Mouse (Mus musculus) E14TG2a.4 (cell line): ENCODE data around the gene Plxnb2.

Experiments used
- H3K27me3 ChIP-seq: 2 replicates; pipeline ENCODE4 v1.6.1; 2014; ENCODE audit warnings: low read length, control low read depth; ENCODE audit not compliant: insufficient read depth
- H3K36me3 ChIP-seq: 2 replicates; pipeline ENCODE4 v1.6.1; 2014; ENCODE audit warnings: low read length, control low read depth; ENCODE audit not compliant: insufficient read depth
- H3K4me1 ChIP-seq: replicated peaks from 2 replicates; pipeline ENCODE4 v1.6.1; 2014; ENCODE audit warnings: low read depth, low read length, control low read depth
- H3K4me3 ChIP-seq: replicated peaks from 2 replicates; pipeline ENCODE4 v1.5.1; 2014; ENCODE audit warnings: mild to moderate bottlenecking, low read length
- H3K9me3 ChIP-seq: 2 replicates; pipeline ENCODE4 v1.6.1; 2014; ENCODE audit warnings: low read length, control low read depth
- CTCF ChIP-seq: conservative IDR thresholded peaks from 2 replicates; pipeline ENCODE4 v1.5.1; 2014; ENCODE audit warnings: low read length
- NANOG ChIP-seq: IDR thresholded peaks from 2 replicates; pipeline ENCODE4 v1.6.1; 2014; ENCODE audit warnings: borderline replicate concordance, low read length, mixed read lengths
- POU5F1 ChIP-seq: IDR thresholded peaks from 2 replicates; pipeline ENCODE4 v1.6.1; 2014; ENCODE audit warnings: low read length, borderline replicate concordance

The Plxnb2 gene

GRCm38 (mm10) chr15:89141443-89141842 lies 39.1 kb downstream of the Plxnb2 start:
- Histone ChIP-seq H3K4me1 (peaks cover 38% of the 10 kb centered on the region), H3K27me3 (peaks cover 83% of the 10 kb centered on the region), H3K36me3 (peaks cover 35% of the 10 kb centered on the region), H3K9me3 (peaks cover 3% of the 10 kb centered on the region; the same call in 1 of the 2 replicates), H3K4me3 (peak overlapping the region; percentile 85; the same call in 1 of the 2 replicates)
- TF ChIP-seq NANOG (no peak), CTCF (no peak), POU5F1 (no peak)

- peak within 1 kb of the TSS; percentile 85 for H3K4me3 ChIP-seq
- TF ChIP-seq NANOG (no peak), CTCF (no peak), POU5F1 (no peak)
- peaks cover 3% of the 10 kb centered on the region; the same call in 1 of the 2 replicates for H3K9me3 ChIP-seq
- peaks cover 31% of the 10 kb centered on the region for H3K4me1 ChIP-seq
- peaks cover 33% of the 10 kb centered on the region for H3K36me3 ChIP-seq
- peaks cover 78% of the 10 kb centered on the region for H3K27me3 ChIP-seq
Observed at GRCm38 (mm10) chr15:89140659-89141252, 39.8 kb downstream of the Plxnb2 start, which contains the start of gene Mapk12. TSS of gene Mapk12 (minus strand) at chr15:89140703.

GRCm38 (mm10) chr15:89140048-89140658 lies 40.4 kb downstream of the Plxnb2 start:
- TF ChIP-seq POU5F1, result no peak
- TF ChIP-seq NANOG, result no peak
- TF ChIP-seq CTCF, result no peak
- Histone ChIP-seq H3K27me3 (peaks cover 78% of the 10 kb centered on the region), H3K36me3 (peaks cover 27% of the 10 kb centered on the region), H3K9me3 (peaks cover 3% of the 10 kb centered on the region; the same call in 1 of the 2 replicates), H3K4me1 (peaks cover 26% of the 10 kb centered on the region), H3K4me3 (peak overlapping the region; percentile 85)

GRCm38 (mm10) chr15:89138531-89138930 lies 42.1 kb downstream of the Plxnb2 start:
- H3K9me3 ChIP-seq, result peaks cover 3% of the 10 kb centered on the region; the same call in 1 of the 2 replicates
- TF ChIP-seq NANOG, result no peak
- no peak for TF ChIP-seq CTCF
- no peak for TF ChIP-seq POU5F1
- peaks cover 26% of the 10 kb centered on the region for H3K4me1 ChIP-seq
- H3K27me3 ChIP-seq, result peaks cover 71% of the 10 kb centered on the region
- H3K4me3 ChIP-seq, result no peak overlapping the region
- H3K36me3 ChIP-seq, result peaks cover 13% of the 10 kb centered on the region

GRCm38 (mm10) chr15:89138046-89138405 lies 42.6 kb downstream of the Plxnb2 start:
- peaks cover 3% of the 10 kb centered on the region; the same call in 1 of the 2 replicates for H3K9me3 ChIP-seq
- no peak overlapping the region for H3K4me3 ChIP-seq
- H3K36me3 ChIP-seq, result peaks cover 8% of the 10 kb centered on the region
- peaks cover 69% of the 10 kb centered on the region for H3K27me3 ChIP-seq
- TF ChIP-seq POU5F1, result no peak
- TF ChIP-seq NANOG, result no peak
- TF ChIP-seq CTCF, result no peak
- peaks cover 26% of the 10 kb centered on the region for H3K4me1 ChIP-seq

- peaks cover 26% of the 10 kb centered on the region for H3K4me1 ChIP-seq
- no peak overlapping the region for H3K4me3 ChIP-seq
- H3K36me3 ChIP-seq, result peaks cover 3% of the 10 kb centered on the region
- H3K27me3 ChIP-seq, result peaks cover 64% of the 10 kb centered on the region
- H3K9me3 ChIP-seq, result peaks cover 3% of the 10 kb centered on the region; the same call in 1 of the 2 replicates
- no peak for TF ChIP-seq CTCF
- TF ChIP-seq POU5F1, result no peak
- no peak for TF ChIP-seq NANOG
Observed at GRCm38 (mm10) chr15:89137378-89138045, 43.1 kb downstream of the Plxnb2 start.

GRCm38 (mm10) chr15:89136461-89137155 lies 44.0 kb downstream of the Plxnb2 start:
- H3K36me3 ChIP-seq, result peaks cover 3% of the 10 kb centered on the region
- H3K4me3 ChIP-seq, result no peak overlapping the region
- H3K27me3 ChIP-seq, result peaks cover 57% of the 10 kb centered on the region
- peaks cover 20% of the 10 kb centered on the region for H3K4me1 ChIP-seq
- TF ChIP-seq POU5F1 (no peak), CTCF (no peak), NANOG (no peak)
- peaks cover 3% of the 10 kb centered on the region; the same call in 1 of the 2 replicates for H3K9me3 ChIP-seq

GRCm38 (mm10) chr15:89131316-89131715 lies 49.3 kb downstream of the Plxnb2 start:
- no peak for TF ChIP-seq CTCF
- no peak for TF ChIP-seq NANOG
- TF ChIP-seq POU5F1, result no peak
- Histone ChIP-seq H3K4me1 (peaks cover 18% of the 10 kb centered on the region), H3K4me3 (no peak overlapping the region), H3K36me3 (peaks cover 7% of the 10 kb centered on the region), H3K27me3 (peaks cover 20% of the 10 kb centered on the region), H3K9me3 (no peaks in the 10 kb centered on the region)
